Mouse (Mus musculus): ENCODE results near the gene Srpr.

- TF ChIP-seq CTCF (IDR thresholded peaks at IDR 0.05; ENCODE audit: extremely low read depth, insufficient read depth, low read length) (no peak), POLR2A (IDR thresholded peaks at IDR 0.05; ENCODE audit: extremely low read depth, insufficient read depth, low read length) (no peak)
Observed at GRCm38 (mm10) chr9:35282851-35283200, 82.9 kb downstream of the Srpr start.

All from cortical plate, adult 2 months (tissue).